Mouse (Mus musculus): Measurements from ENCODE around the gene Thsd7b. TPM values are rescaled to one million over a fixed set of nuclear protein-coding genes. Genes with fewer than 3 reads are reported as not detected.
"Not testable (repeated sequence)": the region's sequence is repeated elsewhere in the genome, so short reads cannot be mapped to it uniquely, and the experiment has no call there.

Thsd7b gene
- total RNA-seq, 2 experiments from 2014 or later, result 1.4 to 1.6 TPM

- DNase-seq, result no peak
Observed at GRCm38 (mm10) chr1:129874355-129874754, 601.3 kb downstream of the Thsd7b start.

- no peak for DNase-seq
Observed at GRCm38 (mm10) chr1:129887861-129888260, 614.8 kb downstream of the Thsd7b start.

GRCm38 (mm10) chr1:129898121-129898520 lies 625.0 kb downstream of the Thsd7b start:
- DNase-seq, result no peak

GRCm38 (mm10) chr1:129915484-129915883 lies 642.4 kb downstream of the Thsd7b start:
- no peak for DNase-seq

GRCm38 (mm10) chr1:129917568-129917967 lies 644.5 kb downstream of the Thsd7b start:
- DNase-seq, result no peak

- peak; percentile 22 for DNase-seq
Observed at GRCm38 (mm10) chr1:129919385-129919784, 646.3 kb downstream of the Thsd7b start.

- no peak for DNase-seq
Observed at GRCm38 (mm10) chr1:129931003-129931402, 657.9 kb downstream of the Thsd7b start.

- no peak for DNase-seq
Observed at GRCm38 (mm10) chr1:129943116-129943515, 670.0 kb downstream of the Thsd7b start.

GRCm38 (mm10) chr1:129947026-129947425 lies 673.9 kb downstream of the Thsd7b start:
- DNase-seq, result no peak

- no peak for DNase-seq
Observed at GRCm38 (mm10) chr1:129955478-129955877, 682.4 kb downstream of the Thsd7b start.

- no peak for DNase-seq
Observed at GRCm38 (mm10) chr1:129956625-129957024, 683.5 kb downstream of the Thsd7b start.

- not testable (repeated sequence) for DNase-seq
Observed at GRCm38 (mm10) chr1:129959352-129959751, 686.2 kb downstream of the Thsd7b start.

- no peak for DNase-seq
Observed at GRCm38 (mm10) chr1:129963166-129963565, 690.1 kb downstream of the Thsd7b start.

- not testable (repeated sequence) for DNase-seq
Observed at GRCm38 (mm10) chr1:129989247-129989646, 716.1 kb downstream of the Thsd7b start.

GRCm38 (mm10) chr1:129990821-129991220 lies 717.7 kb downstream of the Thsd7b start:
- no peak for DNase-seq

GRCm38 (mm10) chr1:130055012-130055411 lies 781.9 kb downstream of the Thsd7b start:
- DNase-seq, result no peak

GRCm38 (mm10) chr1:130062105-130062504 lies 789.0 kb downstream of the Thsd7b start:
- no peak for DNase-seq

GRCm38 (mm10) chr1:130066193-130066959 lies 793.3 kb downstream of the Thsd7b start:
- no peak for DNase-seq

- DNase-seq, result no peak
Observed at GRCm38 (mm10) chr1:130083788-130084187, 810.7 kb downstream of the Thsd7b start.

GRCm38 (mm10) chr1:130085207-130085606 lies 812.1 kb downstream of the Thsd7b start:
- no peak for DNase-seq

GRCm38 (mm10) chr1:130085910-130086309 lies 812.8 kb downstream of the Thsd7b start:
- no peak for DNase-seq

- DNase-seq, result no peak
Observed at GRCm38 (mm10) chr1:130099227-130099626, 826.1 kb downstream of the Thsd7b start.

GRCm38 (mm10) chr1:130112580-130113314 lies 839.6 kb downstream of the Thsd7b start:
- no peak for DNase-seq

GRCm38 (mm10) chr1:130113549-130113948 lies 840.4 kb downstream of the Thsd7b start:
- DNase-seq, result no peak

Data from heart, postnatal 4 days (tissue).